21 mouse cellular contexts compared by ENCODE assay signal in genomic region chr7:126959780-126960179, GRCm38 (mm10). TPM values are rescaled to one million over a fixed set of nuclear protein-coding genes. Genes with fewer than 3 reads are reported as not detected.
"Had no signal": no experiment of that assay in that cellular context is flagged by ENCODE, and none has a peak within 500 bp of the region (broad histone marks: within the 10 kb centered on the region; RNA-seq: fewer than 3 reads in every experiment).

No protein-coding gene starts in this region.

- H3K27ac ChIP-seq: limb, embryonic 12.5 days; limb, embryonic 15.5 days; liver, embryonic 12.5 days; liver, embryonic 15.5 days; lung, embryonic 15.5 days; macrophage; midbrain, embryonic 10.5 days; midbrain, embryonic 13.5 days had no signal

- H3K4me1 ChIP-seq: limb, embryonic 12.5 days; liver, embryonic 12.5 days; liver, embryonic 15.5 days; midbrain, embryonic 13.5 days had no signal

- H3K4me3 ChIP-seq: limb, embryonic 12.5 days; limb, embryonic 15.5 days; liver, embryonic 12.5 days; liver, embryonic 15.5 days; lung, embryonic 15.5 days; megakaryocyte, embryonic 14.5 days; midbrain, embryonic 10.5 days; midbrain, embryonic 13.5 days had no signal

- H3K4me2 ChIP-seq: limb, embryonic 12.5 days; limb, embryonic 15.5 days; liver, embryonic 12.5 days; liver, embryonic 15.5 days; lung, embryonic 15.5 days; midbrain, embryonic 13.5 days had no signal

- DNase-seq: kidney, adult 11 months; kidney, adult 9 months; kidney, postnatal 14 days; kidney, postnatal 4 days; layer of hippocampus, postnatal 36 days; left cerebral cortex, postnatal 4 days; lung, adult 18-20 months; thymus, postnatal 36 days had no signal

- ATAC-seq: liver, embryonic 12.5 days; midbrain, embryonic 13.5 days; midbrain, embryonic 16.5 days had no signal

- H3K9ac ChIP-seq: limb, embryonic 12.5 days; limb, embryonic 15.5 days; liver, embryonic 12.5 days; liver, embryonic 15.5 days; lung, embryonic 15.5 days; midbrain, embryonic 13.5 days had no signal

- H3K9me3 ChIP-seq: limb, embryonic 12.5 days; limb, embryonic 15.5 days; liver, embryonic 12.5 days; liver, embryonic 15.5 days; lung, embryonic 15.5 days; megakaryocyte, embryonic 14.5 days; midbrain, embryonic 10.5 days; midbrain, embryonic 13.5 days had no signal

- H3K36me3 ChIP-seq: limb, embryonic 12.5 days; limb, embryonic 15.5 days; liver, embryonic 12.5 days; liver, embryonic 15.5 days; lung, embryonic 15.5 days had no signal

RNA-seq across cellular contexts. Expression of gene Asphd1, which starts 10.4 kb away (rescaled TPM):
- polyA plus RNA-seq: limb, embryonic 15.5 days; liver, embryonic 12.5 days; liver, embryonic 15.5 days; macrophage; spleen, adult 2 months; urinary bladder, adult 2 months had no signal

RNA-seq across cellular contexts. Expression of gene Cdiptos, which starts 16.1 kb away (rescaled TPM):
- total RNA-seq: layer of hippocampus, adult 18-20 months; left cerebral cortex, postnatal 4 days had no signal
